Mouse (Mus musculus) granulocyte monocyte progenitor cell, adult 5-6 weeks (primary cell): ENCODE data around the gene Minpp1. TPM values are rescaled to one million over a fixed set of nuclear protein-coding genes. Genes with fewer than 3 reads are reported as not detected.
A peak's percentile ranks its signal among the peaks of the same experiment; 100 is the strongest.

Experiments
- ATAC-seq: replicated peaks from 2 replicates; pipeline ENCODE4 v1.8.0; 2016; ENCODE audit warnings: mild to moderate bottlenecking, moderate TSS enrichment, inconsistent platforms; ENCODE audit not compliant: poor library complexity, severe bottlenecking
- total RNA-seq, 2 experiments: library from RNA; stranded (forward) in 1 of 2; stranded (reverse) in 1 of 2; fragments of 200-712, 200-1000 nt in 1 of 2; fragments of >200 nt in 1 of 2; fragmentation: Nextera tagmentation in 1 of 2; gene quantifications; 2 replicates each; pipeline ENCODE4 v1.2.3; 2014 to 2017

Gene Minpp1
- total RNA-seq, 2 experiments from 2014 or later, result 36.3 to 37.9 TPM

DNA sequence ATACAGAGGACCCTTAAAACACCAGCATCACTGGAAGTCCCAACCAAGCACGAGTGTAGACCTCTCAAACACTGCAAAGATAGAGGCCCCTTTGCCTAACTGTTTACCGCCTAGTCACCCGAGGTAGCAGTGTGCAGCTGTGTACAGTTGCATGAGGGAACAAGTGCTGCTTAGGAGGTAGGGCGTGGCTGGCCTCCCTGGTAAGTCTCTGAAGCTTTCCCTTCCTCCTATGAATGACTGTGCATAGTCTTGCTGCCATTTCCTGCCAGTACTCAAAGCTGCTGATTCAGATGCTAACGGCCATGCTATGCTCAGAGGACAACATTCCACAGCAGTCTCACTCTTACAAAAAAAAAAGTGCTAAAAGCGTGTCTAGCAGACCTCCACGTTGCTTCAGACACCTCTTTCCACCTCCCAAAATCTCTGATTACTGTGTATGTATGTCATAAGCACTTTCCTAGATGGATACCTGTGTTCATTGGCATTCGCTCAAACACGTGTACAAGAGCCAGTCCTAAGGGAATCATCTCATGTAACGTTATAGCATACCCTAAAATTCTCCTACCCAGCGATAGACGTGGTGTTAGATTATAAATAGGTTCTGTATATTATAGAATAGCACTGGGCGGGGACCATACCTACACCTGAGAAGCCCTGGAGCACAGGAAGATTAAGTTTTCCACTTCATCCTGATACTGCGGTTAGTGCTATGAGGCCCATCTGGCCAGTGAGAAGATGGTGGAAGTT lies 38.4 kb downstream of the Minpp1 start:
- ATAC-seq, result peak; percentile 96

GRCm38 (mm10) chr19:32524516-32524860 lies 38.9 kb downstream of the Minpp1 start:
- ATAC-seq, result no peak

GRCm38 (mm10) chr19:32527139-32527538 lies 41.6 kb downstream of the Minpp1 start:
- ATAC-seq, result no peak

DNA sequence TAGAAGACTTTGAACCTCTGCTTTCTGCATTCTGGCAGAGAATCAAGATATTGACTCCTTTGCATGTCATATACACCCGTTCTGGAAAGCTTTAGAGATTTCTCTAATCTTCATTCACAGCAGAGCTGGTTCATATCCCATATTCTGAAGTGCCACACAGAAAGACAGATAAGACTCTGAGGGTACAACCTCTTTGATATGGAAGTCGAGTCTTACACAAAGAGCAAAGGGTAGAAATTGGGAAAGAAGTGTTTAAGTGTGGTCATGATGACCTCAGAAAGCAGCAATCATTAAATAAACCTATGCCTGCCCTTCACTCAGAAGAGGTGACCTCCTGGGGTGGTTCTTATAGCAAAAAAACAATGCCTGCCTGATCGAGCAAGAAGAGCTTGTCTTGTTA lies 43.2 kb downstream of the Minpp1 start:
- no peak for ATAC-seq

- ATAC-seq, result no peak
Measured at GRCm38 (mm10) chr19:32529252-32529942, 43.8 kb downstream of the Minpp1 start.

DNA sequence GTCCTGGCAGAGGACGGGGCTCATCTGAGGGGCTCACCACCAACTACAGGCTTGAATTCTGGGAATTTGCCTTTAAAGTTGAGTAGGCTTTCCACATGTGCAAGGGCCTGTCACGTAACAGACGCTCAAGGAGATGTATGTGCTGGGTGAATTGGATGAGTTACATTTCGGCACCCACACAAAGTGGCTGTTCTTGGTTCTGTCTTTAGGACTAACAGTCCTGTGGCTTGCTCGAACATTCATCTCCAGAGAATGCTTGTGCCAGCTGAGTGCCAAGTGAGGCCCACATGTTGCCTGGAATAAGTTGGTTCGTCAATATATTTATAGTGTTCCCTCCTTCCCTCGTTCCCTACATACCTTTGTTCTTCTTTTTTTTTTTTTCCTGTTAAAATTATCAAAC lies 44.7 kb downstream of the Minpp1 start:
- no peak for ATAC-seq

DNA sequence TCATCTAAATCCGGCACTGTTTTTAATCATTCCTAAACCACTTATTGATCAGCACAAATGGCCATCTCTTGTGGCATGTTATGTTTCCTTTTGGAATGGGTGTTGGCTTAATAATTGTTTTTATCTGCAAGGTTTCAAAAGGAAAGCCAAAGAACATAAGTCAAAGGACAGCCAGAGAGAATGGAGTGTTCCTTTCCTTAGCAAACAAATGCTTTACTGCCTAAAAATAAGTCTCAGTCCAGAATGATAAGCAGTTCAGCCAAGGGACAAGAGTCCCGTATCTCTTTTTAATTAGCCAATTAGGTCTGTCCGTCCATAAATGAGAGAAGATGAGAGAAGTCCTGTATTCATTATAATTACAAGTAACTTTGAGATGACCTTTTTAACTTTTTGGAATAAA lies 46.8 kb downstream of the Minpp1 start:
- ATAC-seq, result no peak

DNA sequence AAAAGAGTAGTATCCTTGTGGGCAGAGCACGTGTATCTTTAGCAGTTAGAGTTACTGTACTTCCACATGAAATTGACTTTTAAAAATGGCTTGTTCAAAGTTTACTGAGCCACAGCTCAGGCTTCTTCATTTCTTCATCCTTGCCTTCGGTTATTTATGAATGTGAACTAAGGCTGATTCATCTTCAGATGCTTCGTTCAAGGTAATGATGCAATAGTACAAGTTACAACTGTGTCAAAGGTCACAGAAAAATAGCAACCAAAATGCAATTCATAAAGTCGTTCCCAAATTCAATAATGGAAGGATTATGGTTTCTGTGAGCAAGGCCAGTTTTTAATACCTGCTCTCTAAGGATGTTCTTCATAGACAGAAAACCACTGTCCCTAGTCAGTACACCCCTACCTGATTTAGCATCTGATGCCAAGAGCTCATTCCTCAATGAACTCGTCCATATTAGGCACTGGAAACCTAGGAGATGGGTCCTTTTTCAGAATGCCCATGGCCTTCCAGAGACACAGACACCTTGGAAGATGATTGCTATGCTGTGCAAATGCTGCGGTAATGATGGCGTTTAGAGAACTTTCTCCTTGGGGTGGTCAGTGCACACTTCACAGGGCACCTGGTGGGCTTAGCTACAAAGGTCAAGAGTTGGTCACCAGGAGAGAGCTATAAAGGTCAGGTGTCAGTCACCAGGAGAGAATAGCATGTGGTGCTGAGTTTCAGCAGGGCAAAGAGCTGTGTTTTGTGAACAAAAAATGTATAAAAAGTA lies 47.4 kb downstream of the Minpp1 start:
- ATAC-seq, result no peak; the same call in 1 of the 2 replicates

DNA sequence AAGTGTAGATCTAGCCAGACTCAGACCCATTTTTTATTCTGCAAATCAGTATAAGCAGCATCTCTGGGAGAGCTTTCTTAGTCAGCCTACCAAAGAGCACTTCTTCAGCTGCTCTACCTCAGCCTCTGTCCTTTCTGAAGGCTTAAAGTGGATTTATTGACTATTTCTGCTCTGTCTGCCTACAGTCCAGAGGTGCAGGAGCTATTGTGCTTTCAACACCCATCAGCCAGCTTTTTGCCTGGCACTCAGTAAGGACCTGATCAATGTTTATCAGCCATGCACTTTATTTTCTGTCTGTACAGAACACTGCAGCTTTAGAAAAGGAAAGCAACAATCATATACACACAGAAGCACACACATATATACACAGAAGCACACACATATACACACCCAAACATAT lies 49.3 kb downstream of the Minpp1 start:
- no peak for ATAC-seq

DNA sequence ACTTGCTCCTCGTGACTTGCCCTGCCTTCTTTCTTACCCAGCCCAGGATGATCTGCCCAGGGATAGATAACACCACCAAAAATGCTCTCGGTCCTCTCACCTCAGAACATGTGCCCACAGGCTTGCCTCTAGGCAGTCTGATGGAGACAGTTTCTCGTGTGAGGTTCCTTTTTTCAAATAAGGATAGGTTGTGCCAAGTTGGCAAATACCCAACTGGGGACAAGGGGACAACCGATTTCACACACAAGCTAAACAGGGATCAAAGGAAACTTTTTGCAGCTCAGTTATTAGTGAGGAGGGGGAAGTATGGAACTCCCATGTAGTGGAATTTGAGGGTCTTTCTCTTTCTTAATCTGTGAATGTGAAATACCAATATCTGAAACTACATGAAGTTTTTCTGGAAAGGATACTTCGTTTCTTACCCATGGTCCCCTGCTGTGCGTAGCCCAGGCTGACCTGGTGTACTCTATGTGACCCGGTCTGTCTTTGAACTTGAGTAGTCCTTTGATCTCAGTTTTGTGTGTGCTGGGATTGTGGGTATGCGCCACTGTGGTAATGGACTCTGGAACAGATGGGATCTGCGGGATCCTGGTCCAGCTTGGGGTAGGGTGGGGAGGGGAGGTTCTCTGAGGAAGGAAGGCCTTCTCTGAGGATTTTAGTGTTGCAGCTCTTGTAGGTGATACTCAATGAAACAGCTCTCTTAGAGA lies 57.4 kb downstream of the Minpp1 start:
- no peak for ATAC-seq

DNA sequence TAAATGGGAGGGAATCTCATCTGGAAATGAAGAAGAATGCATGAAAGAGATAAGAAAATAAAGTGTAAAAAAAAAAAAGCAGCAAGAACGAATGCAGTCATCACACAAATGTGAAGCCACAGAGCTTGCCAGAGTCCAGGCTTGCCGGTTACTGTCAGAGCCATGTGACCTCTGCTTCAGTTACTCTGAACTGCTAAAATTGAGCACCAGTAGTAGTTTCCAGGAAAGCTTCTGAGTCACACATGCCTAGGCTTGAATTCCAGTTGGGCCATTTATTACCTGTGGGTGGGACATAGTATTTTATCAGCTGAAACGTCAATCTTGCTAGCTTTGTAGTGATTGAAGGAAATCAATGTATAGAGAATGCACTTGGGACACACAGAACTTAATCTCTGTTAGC lies 61.8 kb downstream of the Minpp1 start:
- no peak for ATAC-seq

DNA sequence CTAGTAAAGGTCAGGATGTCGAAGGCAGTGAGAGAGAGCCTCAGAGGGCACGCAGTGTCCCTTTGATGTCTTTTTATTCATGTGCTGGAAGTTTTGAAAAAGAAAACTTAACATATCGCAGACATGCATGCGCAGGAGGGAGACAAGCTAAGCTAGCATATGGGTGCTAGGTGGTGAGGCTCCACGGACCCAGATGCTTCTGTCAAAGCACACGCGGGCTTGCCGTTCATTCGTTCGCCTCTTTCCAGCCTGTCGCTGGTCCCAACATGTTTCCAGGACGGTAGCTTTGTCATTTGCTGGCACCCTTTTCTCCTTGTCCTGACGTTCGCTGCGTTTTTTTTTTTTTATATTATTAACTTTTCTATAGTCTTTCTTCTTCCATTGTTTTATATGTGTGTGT lies 62.6 kb downstream of the Minpp1 start:
- ATAC-seq, result no peak

GRCm38 (mm10) chr19:32550446-32550845 lies 64.9 kb downstream of the Minpp1 start:
- no peak for ATAC-seq

DNA sequence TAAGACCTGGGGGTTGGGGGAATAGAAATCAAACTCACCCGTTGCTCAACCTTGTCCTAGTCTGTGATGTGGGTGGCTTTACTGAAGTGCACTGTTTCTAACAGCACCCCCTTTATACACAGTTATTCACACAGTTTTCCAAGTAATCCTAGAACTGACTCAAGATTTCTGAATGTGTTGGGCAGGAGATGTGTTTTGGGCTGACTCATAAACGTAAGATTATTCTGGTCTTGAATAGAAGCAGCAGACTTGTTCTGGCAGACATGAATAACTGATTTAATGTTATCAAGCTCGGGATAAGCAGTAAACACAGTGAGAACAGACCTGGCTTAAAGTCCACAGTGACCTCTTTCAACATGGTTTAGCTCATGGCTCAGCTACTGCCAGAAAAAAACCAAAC lies 65.9 kb downstream of the Minpp1 start:
- no peak for ATAC-seq

GRCm38 (mm10) chr19:32552106-32552505 lies 66.5 kb downstream of the Minpp1 start:
- ATAC-seq, result no peak

- peak; percentile 68 for ATAC-seq
Measured at GRCm38 (mm10) chr19:32553310-32553709, 67.7 kb downstream of the Minpp1 start.

DNA sequence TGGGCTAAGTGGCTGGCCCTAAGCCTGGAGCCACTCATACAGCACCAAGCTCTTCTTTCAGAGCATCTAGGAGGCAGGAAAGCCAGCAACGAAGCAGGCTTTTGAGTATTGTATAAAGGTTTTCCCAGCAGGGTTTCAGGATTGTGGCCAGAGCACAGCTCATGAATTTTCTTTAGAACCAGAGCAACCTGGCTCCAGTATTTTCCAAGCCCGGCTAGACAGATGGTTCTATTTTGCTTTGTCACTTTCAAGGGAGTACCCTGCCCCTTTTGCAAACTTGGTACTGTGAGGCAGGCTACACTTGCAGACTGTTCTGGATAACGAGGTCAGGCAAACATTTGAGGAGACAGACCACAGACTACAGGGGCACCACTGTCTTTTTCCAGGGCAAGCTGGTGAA lies 69.7 kb downstream of the Minpp1 start:
- ATAC-seq, result no peak
